Mouse (Mus musculus) ovary, postnatal 36 days (tissue): ENCODE measurements around the gene Fahd1.
A peak's percentile ranks its signal among the peaks of the same experiment; 100 is the strongest.

Experiments
- DNase-seq: peaks from one replicate; pipeline ENCODE4 v3.0.0; 2022; ENCODE audit warnings: low spot score, mixed read lengths

The Fahd1 gene

GRCm38 (mm10) chr17:24847386-24847785, 2.8 kb downstream of the Fahd1 start:
- DNase-seq = no peak

- DNase-seq = no peak
These were observed 5.6 kb downstream of the Fahd1 start for GRCm38 (mm10) chr17:24844525-24844924.

- DNase-seq = no peak
These were observed 7.5 kb downstream of the Fahd1 start for GRCm38 (mm10) chr17:24842631-24843030.

GRCm38 (mm10) chr17:24841133-24841532, 9.0 kb downstream of the Fahd1 start:
- no peak for DNase-seq

GRCm38 (mm10) chr17:24840341-24840740, 9.8 kb downstream of the Fahd1 start:
- DNase-seq = no peak

- no peak for DNase-seq
These were observed 10.3 kb downstream of the Fahd1 start, which contains the start of gene Hagh for GRCm38 (mm10) chr17:24839842-24840241. Hagh (plus strand) TSS chr17:24840143.

- no peak for DNase-seq
These were observed 28.5 kb downstream of the Fahd1 start for GRCm38 (mm10) chr17:24821351-24822280.

GRCm38 (mm10) chr17:24819469-24819868, 30.7 kb downstream of the Fahd1 start:
- no peak for DNase-seq

- DNase-seq = no peak
These were observed 32.0 kb downstream of the Fahd1 start for GRCm38 (mm10) chr17:24818172-24818571.

GRCm38 (mm10) chr17:24817503-24817902, 32.7 kb downstream of the Fahd1 start:
- DNase-seq = no peak

GRCm38 (mm10) chr17:24815256-24815655, 34.9 kb downstream of the Fahd1 start:
- no peak for DNase-seq

GRCm38 (mm10) chr17:24812215-24812614, 37.9 kb downstream of the Fahd1 start:
- DNase-seq = no peak

GRCm38 (mm10) chr17:24811211-24811610, 39.0 kb downstream of the Fahd1 start:
- DNase-seq = no peak

GRCm38 (mm10) chr17:24803952-24804951, 45.9 kb downstream of the Fahd1 start, which contains the start of gene Meiob:
Meiob (plus strand) TSS chr17:24804289.
- DNase-seq = peak; percentile 78

- no peak for DNase-seq
These were observed 49.6 kb downstream of the Fahd1 start for GRCm38 (mm10) chr17:24800524-24800923.

GRCm38 (mm10) chr17:24799476-24799875, 50.7 kb downstream of the Fahd1 start:
- DNase-seq = no peak
